Mouse (Mus musculus) brown adipose tissue, adult 24 weeks (tissue): ENCODE results near the gene Ulk4. TPM values are rescaled to one million over a fixed set of nuclear protein-coding genes. Genes with fewer than 3 reads are reported as not detected.

Experiments used
- H3K27ac ChIP-seq: fragments of 200-500 bp; replicated peaks from 2 replicates; pipeline ENCODE4 v1.5.1; 2012; ENCODE audit warnings: low read depth, mild to moderate bottlenecking, low read length
- H3K4me1 ChIP-seq: fragments of 200-500 bp; 2 replicates; pipeline ENCODE4 v1.6.1; 2012; ENCODE audit warnings: low read length, mixed read lengths; ENCODE audit not compliant: control insufficient read depth, insufficient read depth, insufficient read length
- H3K4me3 ChIP-seq: fragments of 200-500 bp; 2 replicates; pipeline ENCODE4 v1.5.1; 2012; ENCODE audit warnings: low read depth, mild to moderate bottlenecking, low read length, moderate library complexity; ENCODE audit not compliant: insufficient read depth
- polyA plus RNA-seq: library from polyadenylated mRNA; stranded (reverse); fragments of >200 nt; gene quantifications from 2 replicates; pipeline ENCODE4 v1.2.4, GENCODE M21; 2012; ENCODE audit not compliant: missing spikeins, insufficient read depth, insufficient read length

Ulk4 gene
- polyA plus RNA-seq, 1 experiment = not detected

DNA sequence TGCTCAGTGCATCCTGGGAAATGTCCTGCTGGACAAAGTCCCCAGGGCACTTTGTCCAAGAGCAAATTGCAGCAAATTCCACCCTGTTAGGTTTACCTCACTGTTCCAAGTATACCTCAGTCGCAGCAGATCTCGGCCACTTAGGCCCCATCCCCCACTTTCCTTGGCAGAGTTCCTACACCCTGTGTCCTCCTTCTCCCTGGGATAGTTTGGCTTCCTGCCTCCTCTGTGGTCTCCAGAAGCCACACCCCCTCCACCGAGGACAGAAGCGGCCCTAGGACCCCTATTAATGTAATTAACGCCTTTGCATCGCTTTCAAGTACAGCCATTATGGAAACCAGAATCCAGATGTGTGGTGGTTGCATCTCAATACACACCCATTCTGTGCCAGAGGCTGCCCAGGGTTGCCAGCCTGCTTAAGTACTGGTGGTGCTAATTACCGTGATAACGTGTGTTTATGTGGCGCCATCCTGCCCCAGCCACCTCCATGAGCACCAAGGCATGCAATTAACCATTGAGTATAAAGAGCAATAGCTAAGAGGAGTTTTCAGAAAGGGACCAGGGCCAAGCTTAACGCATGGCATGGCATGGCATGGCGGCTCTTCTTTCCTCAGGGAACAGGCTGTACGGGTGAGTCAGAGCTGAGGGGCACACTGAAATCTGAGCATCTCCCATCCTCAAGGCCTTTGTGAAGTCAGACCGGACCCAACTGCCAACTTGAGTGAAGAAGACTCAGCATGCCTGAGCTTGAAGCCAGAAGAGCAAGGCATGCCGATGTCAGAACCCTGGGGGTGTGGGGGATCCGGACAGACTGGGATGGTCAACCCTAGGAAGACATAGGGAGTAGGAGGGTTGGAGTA is 275.1 kb downstream of the Ulk4 start:
- Histone ChIP-seq H3K27ac (no peak overlapping the region), H3K4me3 (no peak overlapping the region)

DNA sequence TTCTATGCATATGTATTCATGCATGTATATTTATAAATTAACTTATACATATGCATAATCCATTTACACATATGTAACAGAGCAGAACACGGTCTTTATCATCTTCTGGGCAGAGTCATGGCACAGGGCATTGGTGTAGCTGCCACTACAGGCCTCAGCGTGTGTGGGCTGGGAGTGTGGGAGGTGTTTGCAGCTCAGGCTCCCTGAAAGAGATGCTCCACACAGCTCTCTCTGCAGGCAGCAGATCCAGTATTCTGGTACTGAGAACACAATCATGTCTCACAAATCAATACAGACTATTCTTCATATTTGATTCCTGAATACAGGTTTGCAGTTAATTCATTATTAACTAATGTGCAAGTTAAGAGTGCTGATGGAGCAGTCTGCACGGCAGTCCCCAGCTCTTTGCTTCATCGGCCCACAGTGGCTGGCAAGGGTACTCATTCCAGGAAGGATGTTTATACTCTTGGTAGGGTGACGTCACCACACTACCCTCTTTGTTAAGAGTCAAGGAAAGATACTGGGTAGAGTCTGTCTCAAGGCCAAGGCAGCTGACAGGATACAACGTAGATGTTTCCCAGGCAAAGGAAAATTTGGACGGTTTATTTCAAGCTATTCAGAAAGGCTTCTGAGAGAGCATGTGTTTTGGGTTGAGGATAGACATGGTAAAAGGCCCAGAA is 276.2 kb downstream of the Ulk4 start:
- no peak overlapping the region for H3K27ac ChIP-seq

More for the DNA sequence above, 275.1 kb downstream of the Ulk4 start:
- peaks cover 6% of the 10 kb centered on the region; the same call in 1 of the 2 replicates for H3K4me1 ChIP-seq

DNA sequence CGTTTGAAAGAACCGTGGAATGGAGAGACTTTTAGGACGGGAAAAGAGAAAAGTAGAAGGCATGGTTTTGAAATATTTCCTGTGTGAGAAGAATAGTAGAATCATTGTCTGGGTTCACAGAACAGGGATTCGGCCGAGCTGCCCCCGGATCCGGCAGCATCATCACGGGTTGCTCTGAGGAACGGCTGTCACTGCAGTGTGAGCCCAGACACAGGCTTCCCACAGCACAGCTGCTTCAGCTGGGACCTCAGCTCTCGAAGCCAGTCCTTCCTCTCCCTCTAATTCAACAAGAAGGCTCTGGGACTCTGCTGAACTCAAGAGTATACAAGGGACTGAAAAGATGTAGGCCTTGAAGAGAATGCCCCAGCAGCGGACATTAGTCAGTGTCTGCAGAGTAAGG is 278.3 kb downstream of the Ulk4 start:
- H3K27ac ChIP-seq = no peak overlapping the region
- H3K4me1 ChIP-seq = peaks cover 6% of the 10 kb centered on the region
- H3K4me3 ChIP-seq = no peak overlapping the region

More for the DNA sequence above, 276.2 kb downstream of the Ulk4 start:
- Histone ChIP-seq H3K4me1 (peaks cover 6% of the 10 kb centered on the region; the same call in 1 of the 2 replicates), H3K4me3 (no peak overlapping the region)

DNA sequence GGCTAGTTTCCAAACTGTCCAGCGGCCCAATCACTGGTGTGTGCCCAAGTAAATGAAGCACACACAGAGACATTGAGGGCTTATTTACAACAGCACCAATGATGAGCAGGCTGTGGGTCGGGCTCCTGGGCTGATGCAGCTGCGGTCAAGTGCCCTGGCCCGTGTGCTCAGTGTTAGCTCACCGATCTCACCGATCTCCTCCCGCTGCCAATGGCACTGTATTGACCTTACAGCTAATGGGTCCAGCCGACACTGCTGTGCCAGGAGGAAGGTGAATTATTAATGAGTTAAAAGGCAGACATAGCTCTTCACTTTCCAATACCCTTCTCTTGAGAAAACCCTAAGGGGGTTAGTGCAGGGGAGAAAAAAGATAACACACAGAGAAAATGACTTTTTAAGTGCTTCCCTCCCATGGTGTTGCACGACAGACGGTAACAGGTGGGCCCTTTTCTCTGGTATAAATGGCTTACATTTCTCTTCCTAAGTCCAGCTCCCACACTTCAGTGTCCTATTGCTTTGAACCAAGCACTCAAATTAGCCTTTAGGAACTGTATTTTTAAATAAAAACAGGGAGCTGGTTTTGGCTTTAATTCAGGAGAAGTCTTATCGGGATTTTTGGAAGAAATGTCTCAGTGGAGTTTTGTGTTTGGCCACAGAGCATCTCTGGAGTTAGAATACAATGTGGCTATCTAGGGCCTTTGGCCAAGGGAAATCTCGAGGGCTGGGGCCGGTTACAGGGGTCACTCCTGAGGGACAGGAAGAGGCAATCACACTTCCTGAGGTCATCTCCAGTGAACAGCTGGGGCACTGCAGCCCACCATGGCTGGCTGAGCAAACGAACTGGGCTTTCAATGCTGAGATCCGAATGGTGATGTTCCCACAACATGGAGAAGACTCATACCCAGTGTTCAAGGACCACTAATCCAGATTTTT is 282.5 kb downstream of the Ulk4 start:
- no peaks in the 10 kb centered on the region; the same call in 1 of the 2 replicates for H3K4me1 ChIP-seq
- no peak overlapping the region for H3K27ac ChIP-seq
- no peak overlapping the region for H3K4me3 ChIP-seq

DNA sequence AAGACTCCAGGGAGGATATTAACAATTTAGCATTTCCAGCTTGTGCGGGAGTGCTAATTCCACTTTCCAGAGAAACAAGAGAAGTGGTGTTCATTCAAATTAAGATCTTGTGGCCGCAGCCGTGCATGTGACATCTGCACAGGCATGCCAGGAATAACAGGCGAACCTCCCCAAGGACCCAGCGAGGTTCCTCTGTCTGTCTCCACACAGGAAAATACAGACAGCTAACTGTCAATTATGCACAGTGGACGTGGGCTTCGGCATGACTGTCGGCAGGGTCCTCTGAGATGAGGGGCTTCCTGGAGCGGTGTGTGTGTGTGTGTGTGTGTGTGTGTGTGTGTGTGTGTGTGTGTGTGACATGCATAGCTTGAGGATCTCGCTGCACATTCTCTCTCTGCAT is 284.0 kb downstream of the Ulk4 start:
- Histone ChIP-seq H3K27ac (no peak overlapping the region), H3K4me1 (no peaks in the 10 kb centered on the region; the same call in 1 of the 2 replicates), H3K4me3 (no peak overlapping the region)

DNA sequence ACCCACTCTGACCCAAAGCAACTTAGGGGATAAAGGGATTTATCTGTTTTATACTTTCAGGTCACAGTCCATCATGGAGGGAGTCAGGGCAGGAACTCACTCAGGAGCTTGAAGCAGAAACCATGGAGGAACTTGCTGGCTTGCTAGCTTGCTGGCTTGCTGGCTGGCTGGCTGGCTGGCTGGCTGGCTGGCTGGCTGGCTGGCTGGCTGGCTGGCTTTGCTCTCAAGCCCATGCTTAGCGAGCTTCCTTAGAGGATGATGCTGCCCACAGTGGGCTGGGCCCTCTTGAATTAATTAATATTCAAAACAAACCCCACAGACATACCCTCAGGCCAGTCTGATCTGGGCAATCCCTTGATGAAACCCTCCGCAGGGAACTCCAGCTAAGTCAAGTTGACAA is 285.2 kb downstream of the Ulk4 start:
- Histone ChIP-seq H3K4me1 (no peaks in the 10 kb centered on the region; the same call in 1 of the 2 replicates), H3K4me3 (no peak overlapping the region), H3K27ac (no peak overlapping the region)

DNA sequence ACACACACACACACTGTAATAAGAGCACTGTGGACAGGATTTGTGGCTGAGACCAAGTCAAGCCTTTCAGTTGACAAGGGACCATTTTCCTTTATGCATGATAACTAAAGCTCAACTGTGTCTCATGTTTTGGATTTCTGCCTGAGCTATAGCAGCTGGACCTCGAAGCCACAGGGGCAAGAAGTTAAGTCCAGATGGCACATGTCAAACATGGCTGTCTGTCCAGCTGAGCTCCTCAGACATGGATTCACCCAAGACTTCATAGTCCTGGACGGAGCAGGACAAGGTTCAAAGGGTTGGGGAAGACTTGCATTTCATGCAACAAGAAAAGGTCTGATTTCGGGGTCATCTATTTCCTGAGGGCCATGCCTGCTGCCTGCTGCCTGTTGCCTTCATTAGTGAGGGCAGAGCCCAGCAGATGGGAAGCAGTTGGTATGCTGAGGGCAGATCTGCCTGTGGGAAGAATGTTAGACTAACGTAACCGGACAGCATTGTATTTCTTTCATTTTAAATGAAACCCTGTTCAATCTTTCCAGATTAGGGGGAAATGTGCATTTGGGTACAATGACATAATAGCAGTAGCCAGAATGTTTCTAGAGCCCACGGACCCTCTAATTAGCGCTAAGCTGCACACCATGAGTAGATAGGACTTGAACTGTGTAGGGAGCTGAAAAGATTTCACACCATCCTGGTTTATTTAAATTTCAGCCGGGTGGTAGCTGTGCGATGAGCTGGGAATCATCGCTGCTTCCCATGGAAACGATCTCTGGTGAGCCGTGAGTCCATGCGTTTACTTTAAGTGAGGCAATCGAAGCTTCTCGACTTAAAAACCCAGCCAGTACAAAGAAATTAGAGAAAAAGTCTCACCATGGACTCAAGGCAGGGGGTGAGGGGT is 286.9 kb downstream of the Ulk4 start:
- H3K4me3 ChIP-seq = no peak overlapping the region
- H3K4me1 ChIP-seq = no peaks in the 10 kb centered on the region; the same call in 1 of the 2 replicates

DNA sequence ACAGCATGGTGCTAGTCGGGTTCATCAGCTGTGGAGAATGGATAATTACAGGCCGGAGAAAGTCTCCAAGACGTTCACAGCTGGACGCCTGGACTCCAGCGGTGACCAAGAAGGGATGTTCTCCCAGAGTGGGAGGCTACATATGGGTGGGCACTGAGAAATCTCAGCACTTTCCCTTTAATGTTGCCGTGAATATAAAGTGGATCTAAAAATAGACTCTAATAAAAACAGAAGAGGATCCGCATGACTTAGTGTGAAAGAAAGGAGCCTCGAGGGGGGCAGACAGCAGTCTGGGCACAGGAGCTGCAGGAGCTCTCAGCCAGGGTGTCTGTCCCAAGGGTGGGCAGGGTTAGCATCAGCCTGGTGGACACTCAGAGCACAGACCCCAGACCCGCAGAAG is 288.9 kb downstream of the Ulk4 start:
- no peak overlapping the region for H3K27ac ChIP-seq
- no peak overlapping the region for H3K4me3 ChIP-seq
- no peaks in the 10 kb centered on the region for H3K4me1 ChIP-seq

More for the DNA sequence above, 286.9 kb downstream of the Ulk4 start:
- no peak overlapping the region for H3K27ac ChIP-seq

DNA sequence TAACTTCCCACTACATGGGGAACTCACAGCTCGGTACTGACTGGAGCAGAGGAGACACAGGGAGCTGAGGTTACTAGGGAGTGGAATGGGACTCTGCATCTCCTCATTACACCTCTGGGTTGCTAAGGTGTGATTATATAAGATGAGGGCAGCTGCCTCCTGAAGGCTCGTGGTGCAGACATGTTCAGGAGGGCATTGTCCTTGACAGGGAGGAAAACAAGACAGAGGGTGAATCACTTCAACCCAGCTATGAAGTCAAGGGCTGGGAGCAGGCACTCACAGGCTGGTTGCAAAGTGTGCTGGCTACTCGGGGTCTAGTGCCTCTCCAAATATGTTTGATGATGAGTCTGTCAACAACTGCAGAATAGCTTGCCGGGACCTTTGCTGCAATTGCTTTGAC is 290.0 kb downstream of the Ulk4 start:
- H3K4me1 ChIP-seq = no peaks in the 10 kb centered on the region
- no peak overlapping the region for H3K27ac ChIP-seq
- H3K4me3 ChIP-seq = no peak overlapping the region

DNA sequence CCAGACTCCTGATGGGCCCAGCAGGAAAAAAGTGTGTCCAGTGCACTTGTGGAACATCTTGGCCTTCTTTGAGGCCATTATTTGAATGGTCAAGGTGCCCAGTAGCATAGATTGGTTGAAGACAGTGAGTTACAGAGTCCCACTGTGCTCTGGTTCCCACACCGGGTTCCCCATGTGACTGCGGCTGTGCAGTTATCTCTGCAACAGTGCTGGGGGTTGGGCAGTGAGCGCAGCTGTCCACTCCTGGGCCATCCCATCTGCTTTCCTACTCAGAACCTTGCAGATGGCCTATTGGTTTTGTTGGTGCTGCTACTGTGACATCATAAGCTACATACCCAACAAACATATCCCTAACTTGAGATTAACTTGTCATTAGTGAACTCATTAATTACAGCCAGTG is 290.7 kb downstream of the Ulk4 start:
- no peak overlapping the region for H3K27ac ChIP-seq
- H3K4me1 ChIP-seq = no peaks in the 10 kb centered on the region
- no peak overlapping the region for H3K4me3 ChIP-seq

DNA sequence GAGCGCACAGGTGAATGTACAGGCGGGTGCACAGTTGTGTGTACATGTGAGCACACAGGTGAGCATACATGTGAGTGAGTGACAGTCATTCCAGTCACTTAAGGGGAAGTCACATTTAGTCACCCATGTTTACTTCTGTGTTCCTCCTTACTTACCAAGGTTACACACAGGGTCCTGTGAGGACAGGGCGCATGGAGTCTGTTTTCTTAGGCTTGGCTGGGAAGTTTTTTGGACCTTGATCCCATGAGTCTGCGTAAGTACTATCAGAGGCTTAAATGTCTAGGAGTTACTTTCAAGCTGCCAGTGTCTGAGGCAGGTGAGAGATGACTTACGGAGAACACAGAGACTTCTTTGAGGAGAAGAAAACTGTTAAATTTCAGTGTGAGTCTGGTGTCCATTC is 291.5 kb downstream of the Ulk4 start:
- Histone ChIP-seq H3K27ac (no peak overlapping the region), H3K4me1 (no peaks in the 10 kb centered on the region), H3K4me3 (no peak overlapping the region)

DNA sequence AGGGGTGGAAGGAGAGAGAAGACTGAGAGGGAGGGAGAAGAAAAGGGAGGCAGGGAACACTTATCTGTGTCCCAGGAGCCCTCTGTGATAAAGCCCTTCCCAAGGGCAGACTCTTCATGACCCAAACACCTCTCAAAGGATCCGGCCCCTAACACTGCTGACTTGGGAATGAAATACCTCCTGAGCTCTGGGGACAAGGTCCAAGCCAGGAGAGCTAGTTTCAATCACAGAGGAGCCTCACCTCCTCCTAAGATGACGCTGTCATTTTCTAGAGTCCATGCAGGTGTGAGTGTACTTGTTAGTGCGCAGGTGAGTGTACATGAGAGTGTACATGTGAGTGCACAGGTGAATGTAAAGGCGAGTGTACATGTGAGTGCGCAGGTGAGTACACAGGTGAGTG is 292.0 kb downstream of the Ulk4 start:
- no peak overlapping the region for H3K4me3 ChIP-seq
- H3K27ac ChIP-seq = no peak overlapping the region
- no peaks in the 10 kb centered on the region for H3K4me1 ChIP-seq

DNA sequence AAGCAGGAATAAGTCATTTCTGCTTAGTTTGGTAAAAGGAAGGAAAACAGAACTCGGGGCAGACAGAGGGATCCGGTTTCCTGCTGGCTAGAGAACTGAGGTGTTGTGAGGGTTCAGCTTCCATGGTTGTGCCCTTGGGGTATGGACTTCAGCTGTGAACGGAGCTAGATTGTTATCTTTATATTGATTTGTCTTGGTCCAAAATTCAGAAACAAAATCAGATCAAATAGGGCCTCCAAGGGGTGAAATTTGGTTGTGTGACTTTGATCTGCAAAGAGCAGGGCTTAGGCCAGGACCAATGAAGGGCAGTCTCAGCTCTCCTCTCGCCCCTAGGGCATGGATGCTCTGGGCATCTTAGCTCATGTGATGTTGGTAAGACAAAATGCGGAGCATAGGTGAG is 292.5 kb downstream of the Ulk4 start:
- Histone ChIP-seq H3K4me1 (no peaks in the 10 kb centered on the region), H3K4me3 (no peak overlapping the region), H3K27ac (no peak overlapping the region)

DNA sequence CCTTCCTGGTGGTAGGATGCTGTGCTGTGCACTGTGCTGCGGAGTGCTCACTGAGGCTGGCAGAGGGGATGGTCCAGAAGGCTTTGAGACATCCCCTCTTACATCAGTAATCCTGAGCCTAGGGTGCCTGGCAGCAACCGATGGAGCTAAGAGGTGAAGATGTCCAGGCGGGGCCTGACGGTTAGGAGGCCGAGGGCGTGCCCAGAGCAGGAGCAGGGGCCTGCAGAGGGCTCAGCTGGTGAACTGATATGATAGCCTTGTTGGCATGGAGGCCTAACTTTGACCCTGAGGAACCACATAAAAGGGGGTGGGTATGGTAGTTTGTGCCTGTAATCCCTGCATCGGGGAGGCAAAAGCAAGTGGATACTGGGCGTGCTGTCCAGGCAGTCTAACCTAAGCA is 293.1 kb downstream of the Ulk4 start:
- Histone ChIP-seq H3K4me1 (no peaks in the 10 kb centered on the region), H3K27ac (no peak overlapping the region), H3K4me3 (no peak overlapping the region)
